Mouse (Mus musculus): ENCODE measurements around the gene Limch1.

- no peak for TF ChIP-seq CTCF (IDR thresholded peaks at IDR 0.05; ENCODE audit: low read depth, low read length)
- TF ChIP-seq POLR2A (IDR thresholded peaks at IDR 0.05; ENCODE audit: borderline replicate concordance, low read depth, low read length): no peak
Observed at GRCm38 (mm10) chr5:66913791-66914190, 168.2 kb downstream of the Limch1 start.

Data from bone marrow macrophage, adult 2 months (primary cell).